ENCODE assay signal across 11 mouse cellular contexts in the genomic region with DNA sequence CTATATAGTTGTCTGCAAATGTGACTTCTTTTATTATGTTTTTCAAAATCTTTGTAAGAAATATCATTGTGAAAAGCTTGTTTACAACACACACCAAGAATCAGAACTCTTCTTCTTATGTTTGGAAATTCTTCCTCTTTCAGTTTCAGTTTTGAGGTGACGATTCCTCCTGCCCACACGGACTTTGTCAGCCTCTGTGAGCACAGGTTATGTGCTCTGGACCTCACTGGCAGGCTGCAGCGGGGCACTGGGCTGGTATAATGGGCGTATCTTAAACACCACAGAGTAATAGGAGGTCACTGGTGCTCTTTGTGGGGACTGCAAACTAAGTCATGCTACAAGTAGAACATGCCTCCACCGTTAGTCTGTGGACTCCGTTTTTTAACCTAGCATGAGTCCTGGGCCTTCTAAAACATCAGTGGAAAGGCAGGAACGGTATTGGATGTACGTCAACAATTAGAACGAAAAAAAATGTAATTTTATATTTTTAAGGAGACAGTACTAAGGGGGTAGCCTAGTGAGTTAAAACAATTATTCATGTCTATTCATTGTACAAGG. TPM values are rescaled to one million over a fixed set of nuclear protein-coding genes. Genes with fewer than 3 reads are reported as not detected.
DNase-seq lines count a peak whose midpoint lies in the region; ATAC-seq and TF ChIP-seq lines count a peak whose summit lies in the region.
"Had no signal": no experiment of that assay in that cellular context is flagged by ENCODE, and none has a peak within 500 bp of the region (broad histone marks: within the 10 kb centered on the region; RNA-seq: fewer than 3 reads in every experiment).

No protein-coding gene starts in this region.

- no peaks in the 10 kb centered on the region for H3K4me1 ChIP-seq in brown adipose tissue, adult 24 weeks (ENCODE audit: control insufficient read depth, insufficient read depth, insufficient read length, low read length)
- H3K4me1 ChIP-seq in forebrain, postnatal 0 days (ENCODE audit: insufficient read depth), result no peaks in the 10 kb centered on the region
- H3K4me1 ChIP-seq: heart, embryonic 15.5 days; limb, embryonic 12.5 days had no signal

- TF ChIP-seq CTCF in gastrocnemius, adult 2 months (IDR thresholded peaks at IDR 0.05), result no peak
- no peak for TF ChIP-seq CTCF in forebrain, postnatal 0 days (IDR thresholded peaks at IDR 0.05; ENCODE audit: low read depth)

- H3K4me2 ChIP-seq in forebrain, postnatal 0 days (ENCODE audit: low read depth), result no peak overlapping the region
- H3K4me2 ChIP-seq: heart, embryonic 15.5 days; limb, embryonic 12.5 days had no signal

- no peaks in the 10 kb centered on the region for H3K9me3 ChIP-seq in forebrain, postnatal 0 days (ENCODE audit: low read length)
- H3K9me3 ChIP-seq: heart, embryonic 15.5 days; limb, embryonic 12.5 days had no signal

- peak overlapping the region; percentile 46 for H3K4me3 ChIP-seq in gastrocnemius, adult 2 months
- H3K4me3 ChIP-seq in brown adipose tissue, adult 24 weeks (ENCODE audit: insufficient read depth, low read depth, low read length), result peak overlapping the region; percentile 57
- no peak overlapping the region for H3K4me3 ChIP-seq in forebrain, postnatal 0 days (ENCODE audit: low read depth, low read length)
- H3K4me3 ChIP-seq: erythroblast, embryonic 14.5 days; heart, embryonic 15.5 days; limb, embryonic 12.5 days had no signal

- intact Hi-C loops in gastrocnemius, adult 2 months (cut with DNase I), result no loop called here
- intact Hi-C loops in gastrocnemius, postnatal 36 days (cut with DNase I), result no loop called here

- no peak for DNase-seq in gastrocnemius, adult 2 months
- DNase-seq in gastrocnemius, postnatal 36 days, result no peak
- DNase-seq in B cell, adult 2 months, result peak; percentile 63 to 66
- DNase-seq in embryo, embryonic 11 days, result no peak
- no peak for DNase-seq in kidney, postnatal 25 days
- no peak for DNase-seq in forebrain, postnatal 0 days

- WGBS in forebrain, postnatal 0 days, result 93% methylated on average over 9 of the region's 9 CpGs

- no peaks in the 10 kb centered on the region for H3K27me3 ChIP-seq in forebrain, postnatal 0 days (ENCODE audit: insufficient read depth, low read length)
- H3K27me3 ChIP-seq: heart, embryonic 15.5 days; limb, embryonic 12.5 days had no signal

- peak; percentile 91 for ATAC-seq in megakaryocyte-erythroid progenitor cell, adult 5-6 weeks (replicated peaks; ENCODE audit: low FRiP score, low TSS enrichment, poor library complexity, severe bottlenecking)
- ATAC-seq in forebrain, postnatal 0 days, result no peak

- no peaks in the 10 kb centered on the region; the same call in 1 of the 2 replicates for H3K36me3 ChIP-seq in forebrain, postnatal 0 days (ENCODE audit: insufficient read depth)
- H3K36me3 ChIP-seq: heart, embryonic 15.5 days; limb, embryonic 12.5 days had no signal

- H3K27ac ChIP-seq in gastrocnemius, adult 2 months, result no peak overlapping the region
- no peak overlapping the region for H3K27ac ChIP-seq in brown adipose tissue, adult 24 weeks (replicated peaks; ENCODE audit: low read depth, low read length)
- no peak overlapping the region for H3K27ac ChIP-seq in forebrain, postnatal 0 days (ENCODE audit: low read depth, low read length)
- H3K27ac ChIP-seq: heart, embryonic 15.5 days; limb, embryonic 12.5 days had no signal

- no peak overlapping the region for H3K9ac ChIP-seq in forebrain, postnatal 0 days
- H3K9ac ChIP-seq: heart, embryonic 15.5 days; limb, embryonic 12.5 days had no signal

RNA-seq across cellular contexts. Expression of a gene that starts 9.4 kb away (rescaled TPM):
- total RNA-seq in gastrocnemius, adult 2 months (2021), result 1 to 10 TPM in 1 of 2 experiments, under 1 TPM in 1; 0.89 to 1.3 TPM
- 1 to 10 TPM; 1.2 to 1.3 TPM for total RNA-seq in gastrocnemius, postnatal 36 days (2021)
- 2.8 and 2.9 TPM in 2 replicates for polyA plus RNA-seq in brown adipose tissue, adult 24 weeks (2012; ENCODE audit: insufficient read depth, insufficient read length, missing spikeins)
- 1.6 and 2.8 TPM in 2 replicates for total RNA-seq in megakaryocyte-erythroid progenitor cell, adult 5-6 weeks (2014; fragmentation: Nextera tagmentation)
- 2.3 and 5.0 TPM in 2 replicates for total RNA-seq in megakaryocyte-erythroid progenitor cell, adult 5-6 weeks (2017)
- 6.1 and 9.2 TPM in 2 replicates for total RNA-seq in forebrain, postnatal 0 days (2014; rRNA removed)
- 5.3 and 7.2 TPM in 2 replicates for polyA plus RNA-seq in forebrain, postnatal 0 days (2015; fragmentation: Nextera tagmentation; extraction: Ambion mirVana)
- polyA plus RNA-seq: erythroblast, embryonic 14.5 days had no signal

RNA-seq across cellular contexts. Expression of a gene that starts 54.8 kb away (rescaled TPM):
- not detected for total RNA-seq in gastrocnemius, adult 2 months (2021)
- total RNA-seq in gastrocnemius, postnatal 36 days (2021), result under 1 TPM in 1 of 2 experiments, not detected in 1; 0.08 TPM
- not detected in 2 replicates for polyA plus RNA-seq in brown adipose tissue, adult 24 weeks (2012; ENCODE audit: insufficient read depth, insufficient read length, missing spikeins)
- total RNA-seq in megakaryocyte-erythroid progenitor cell, adult 5-6 weeks (2014; fragmentation: Nextera tagmentation), result 0.07 TPM in 1 of 2 replicates, not detected in the other
- not detected in 2 replicates for total RNA-seq in megakaryocyte-erythroid progenitor cell, adult 5-6 weeks (2017)
- 3.0 TPM in 2 replicates for total RNA-seq in forebrain, postnatal 0 days (2014; rRNA removed)
- polyA plus RNA-seq in forebrain, postnatal 0 days (2015; fragmentation: Nextera tagmentation; extraction: Ambion mirVana), result 2.4 and 3.1 TPM in 2 replicates
- polyA plus RNA-seq: erythroblast, embryonic 14.5 days had no signal

Comparison
In these comparisons a context has a peak if more than half of its experiments do, and no peak if none do; other contexts are left out.
1. DNase-seq: peak in B cell, adult 2 months (2 of 2); none in gastrocnemius, adult 2 months (single experiment), gastrocnemius, postnatal 36 days (0 of 2), embryo, embryonic 11 days (single experiment), kidney, postnatal 25 days (0 of 2) and forebrain, postnatal 0 days (single experiment).